23 mouse cellular contexts compared by ENCODE assay signal in the genomic region with DNA sequence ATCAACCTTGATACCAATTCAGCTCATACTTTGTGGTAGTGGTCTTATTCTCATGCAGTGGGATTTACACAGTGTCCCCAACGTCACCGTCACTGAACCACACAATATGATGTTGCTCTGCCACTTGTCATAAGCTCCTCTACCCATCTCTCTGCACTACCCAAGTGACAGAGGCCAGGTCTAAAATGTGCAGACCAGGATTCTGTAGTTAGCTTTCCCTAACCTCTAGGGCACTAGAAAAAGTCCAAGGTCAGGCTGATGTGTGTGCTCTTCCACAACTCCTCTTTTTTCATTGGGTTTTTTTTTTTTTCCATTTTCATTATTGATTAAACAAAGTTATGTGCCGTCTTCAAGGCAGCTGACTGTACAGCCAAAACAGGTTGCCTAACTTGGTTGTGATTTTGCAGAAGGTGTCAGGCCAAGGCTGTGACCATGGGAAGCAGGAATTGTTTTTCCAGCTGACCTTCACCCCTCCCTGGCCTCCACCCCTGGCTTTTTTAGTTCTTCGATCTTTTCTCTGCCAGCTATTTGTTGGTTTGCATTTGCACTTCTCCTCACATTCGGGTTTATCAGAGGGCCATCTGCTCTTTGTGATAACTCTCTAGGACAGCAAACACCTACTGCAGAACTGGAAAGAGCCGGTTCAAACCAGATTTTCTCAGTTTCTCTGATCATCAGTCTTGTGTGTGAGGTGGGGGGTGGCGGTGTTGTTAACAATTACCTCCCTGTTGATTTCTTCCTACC. TPM values are rescaled to one million over a fixed set of nuclear protein-coding genes. Genes with fewer than 3 reads are reported as not detected.
A peak's percentile ranks its signal among the peaks of the same experiment; 100 is the strongest.
DNase-seq lines count a peak whose midpoint lies in the region; ATAC-seq lines count a peak whose summit lies in the region.
"Had no signal": no experiment of that assay in that cellular context is flagged by ENCODE, and none has a peak within 500 bp of the region (broad histone marks: within the 10 kb centered on the region; RNA-seq: fewer than 3 reads in every experiment).

No protein-coding gene starts in this region.

- H3K27ac ChIP-seq in kidney, embryonic 16.5 days (ENCODE audit: low read length) = no peak overlapping the region
- H3K27ac ChIP-seq in liver, embryonic 12.5 days = peak overlapping the region; percentile 69
- H3K27ac ChIP-seq in heart, embryonic 10.5 days = no peak overlapping the region
- H3K27ac ChIP-seq: hindbrain, embryonic 15.5 days; limb, embryonic 12.5 days; midbrain, embryonic 10.5 days; neural tube, embryonic 13.5 days; stomach, embryonic 15.5 days had no signal

- 78% methylated on average over 7 of the region's 7 CpGs for WGBS in kidney, embryonic 16.5 days
- 55% methylated on average over 7 of the region's 7 CpGs for WGBS in liver, embryonic 12.5 days (ENCODE audit: insufficient replicate concordance)
- WGBS in heart, embryonic 10.5 days = 61% methylated on average over 7 of the region's 7 CpGs

- no peaks in the 10 kb centered on the region for H3K9me3 ChIP-seq in kidney, embryonic 16.5 days (ENCODE audit: low read length)
- no peaks in the 10 kb centered on the region for H3K9me3 ChIP-seq in liver, embryonic 12.5 days (replicated peaks)
- no peaks in the 10 kb centered on the region for H3K9me3 ChIP-seq in heart, embryonic 10.5 days
- H3K9me3 ChIP-seq: hindbrain, embryonic 15.5 days; limb, embryonic 12.5 days; midbrain, embryonic 10.5 days; neural tube, embryonic 13.5 days; stomach, embryonic 15.5 days had no signal

- no peak overlapping the region for H3K9ac ChIP-seq in kidney, embryonic 16.5 days (replicated peaks; ENCODE audit: low read length)
- no peak overlapping the region for H3K9ac ChIP-seq in liver, embryonic 12.5 days
- H3K9ac ChIP-seq: hindbrain, embryonic 15.5 days; limb, embryonic 12.5 days; neural tube, embryonic 13.5 days; stomach, embryonic 15.5 days had no signal

- no peaks in the 10 kb centered on the region for H3K27me3 ChIP-seq in kidney, embryonic 16.5 days (ENCODE audit: insufficient read depth, low read length)
- no peaks in the 10 kb centered on the region for H3K27me3 ChIP-seq in liver, embryonic 12.5 days (replicated peaks)
- H3K27me3 ChIP-seq in heart, embryonic 10.5 days (ENCODE audit: insufficient read depth, poor library complexity, severe bottlenecking) = no peaks in the 10 kb centered on the region
- H3K27me3 ChIP-seq: hindbrain, embryonic 15.5 days; limb, embryonic 12.5 days; neural tube, embryonic 13.5 days; stomach, embryonic 15.5 days had no signal

- no peak overlapping the region for H3K4me2 ChIP-seq in kidney, embryonic 16.5 days (replicated peaks; ENCODE audit: low read depth, low read length)
- no peak overlapping the region for H3K4me2 ChIP-seq in liver, embryonic 12.5 days
- H3K4me2 ChIP-seq: hindbrain, embryonic 15.5 days; limb, embryonic 12.5 days; neural tube, embryonic 13.5 days; stomach, embryonic 15.5 days had no signal

- ATAC-seq in kidney, embryonic 16.5 days (ENCODE audit: low FRiP score, low TSS enrichment) = no peak
- ATAC-seq in liver, embryonic 12.5 days = peak; percentile 60

- no peaks in the 10 kb centered on the region for H3K4me1 ChIP-seq in kidney, embryonic 16.5 days (ENCODE audit: insufficient read depth, low read length)
- H3K4me1 ChIP-seq in liver, embryonic 12.5 days = no peaks in the 10 kb centered on the region
- no peaks in the 10 kb centered on the region for H3K4me1 ChIP-seq in heart, embryonic 10.5 days
- H3K4me1 ChIP-seq: hindbrain, embryonic 15.5 days; limb, embryonic 12.5 days; midbrain, embryonic 10.5 days; neural tube, embryonic 13.5 days; stomach, embryonic 15.5 days had no signal

- no peaks in the 10 kb centered on the region for H3K36me3 ChIP-seq in kidney, embryonic 16.5 days (ENCODE audit: insufficient read depth, low read length)
- H3K36me3 ChIP-seq in liver, embryonic 12.5 days = no peaks in the 10 kb centered on the region
- no peaks in the 10 kb centered on the region for H3K36me3 ChIP-seq in heart, embryonic 10.5 days
- H3K36me3 ChIP-seq: hindbrain, embryonic 15.5 days; limb, embryonic 12.5 days; midbrain, embryonic 10.5 days; neural tube, embryonic 13.5 days; stomach, embryonic 15.5 days had no signal

- H3K4me3 ChIP-seq in kidney, embryonic 16.5 days (ENCODE audit: low read length) = no peak overlapping the region
- no peak overlapping the region for H3K4me3 ChIP-seq in liver, embryonic 12.5 days
- no peak overlapping the region for H3K4me3 ChIP-seq in heart, embryonic 10.5 days
- H3K4me3 ChIP-seq: hindbrain, embryonic 15.5 days; limb, embryonic 12.5 days; midbrain, embryonic 10.5 days; neural tube, embryonic 13.5 days; stomach, embryonic 15.5 days had no signal

- peak; percentile 61 for DNase-seq in kidney, adult 18-20 months
- peak; percentile 84 for DNase-seq in R1 (ENCODE audit: low read depth, low spot score)
- DNase-seq in adrenal gland, postnatal 36 days = peak; percentile 33 to 44
- no peak for DNase-seq in lung, adult 18-20 months
- no peak for DNase-seq in heart, embryonic 10.5 days (ENCODE audit: low spot score)
- no peak for DNase-seq in embryo, embryonic 11 days
- DNase-seq: B cell, adult 2 months; cerebellum, postnatal 36 days; gastrocnemius, postnatal 10 days; heart, postnatal 10 days; lung, postnatal 10 days; thymus, postnatal 36 days had no signal

RNA-seq across cellular contexts. Expression of a gene that starts 10.8 kb away (rescaled TPM):
- 0.23 and 0.87 TPM in 2 replicates for polyA plus RNA-seq in kidney, embryonic 16.5 days (2015; fragmentation: Nextera tagmentation; extraction: Ambion mirVana)
- 1 to 10 TPM; 1.2 to 1.5 TPM for total RNA-seq in adrenal gland, postnatal 36 days (2021)
- polyA plus RNA-seq in liver, embryonic 12.5 days (2016; fragmentation: Nextera tagmentation; extraction: Ambion mirVana) = 25.4 and 26.4 TPM in 2 replicates
- 0.23 and 4.2 TPM in 2 replicates for polyA plus RNA-seq in heart, embryonic 10.5 days (2016; fragmentation: Nextera tagmentation; extraction: Ambion mirVana)
- total RNA-seq: heart, adult 8-10 months; heart, postnatal 10 days; left cerebral cortex, adult 18-20 months; monocyte, adult 5-6 weeks had no signal
- polyA plus RNA-seq: embryonic facial prominence, embryonic 11.5 days; limb, embryonic 12.5 days; neural tube, embryonic 13.5 days had no signal

RNA-seq across cellular contexts. Expression of a gene that starts 25.5 kb away (rescaled TPM):
- polyA plus RNA-seq in kidney, embryonic 16.5 days (2015; fragmentation: Nextera tagmentation; extraction: Ambion mirVana) = 9.5 and 10.8 TPM in 2 replicates
- under 1 TPM in 1 of 2 experiments, not detected in 1; 0.26 TPM for total RNA-seq in adrenal gland, postnatal 36 days (2021)
- 12.3 and 12.7 TPM in 2 replicates for polyA plus RNA-seq in liver, embryonic 12.5 days (2016; fragmentation: Nextera tagmentation; extraction: Ambion mirVana)
- 0.31 and 2.0 TPM in 2 replicates for polyA plus RNA-seq in heart, embryonic 10.5 days (2016; fragmentation: Nextera tagmentation; extraction: Ambion mirVana)
- total RNA-seq: heart, adult 8-10 months; heart, postnatal 10 days; monocyte, adult 5-6 weeks had no signal
- polyA plus RNA-seq: embryonic facial prominence, embryonic 11.5 days; limb, embryonic 12.5 days; midbrain, embryonic 10.5 days had no signal

RNA-seq across cellular contexts. Expression of a gene that starts 25.7 kb away (rescaled TPM):
- polyA plus RNA-seq in kidney, embryonic 16.5 days (2015; fragmentation: Nextera tagmentation; extraction: Ambion mirVana) = 2.6 TPM in 2 replicates
- total RNA-seq in adrenal gland, postnatal 36 days (2021) = under 1 TPM in 1 of 2 experiments, not detected in 1; 0.10 TPM
- polyA plus RNA-seq in liver, embryonic 12.5 days (2016; fragmentation: Nextera tagmentation; extraction: Ambion mirVana) = 7.5 and 8.5 TPM in 2 replicates
- polyA plus RNA-seq in heart, embryonic 10.5 days (2016; fragmentation: Nextera tagmentation; extraction: Ambion mirVana) = 0.30 and 1.1 TPM in 2 replicates
- total RNA-seq: gastrocnemius, postnatal 10 days; heart, adult 8-10 months; heart, postnatal 10 days; monocyte, adult 5-6 weeks had no signal
- polyA plus RNA-seq: embryonic facial prominence, embryonic 11.5 days; limb, embryonic 12.5 days; neural tube, embryonic 13.5 days had no signal

Comparison
In these comparisons a context has a peak if more than half of its experiments do, and no peak if none do; other contexts are left out.
1. DNase-seq: peak in kidney, adult 18-20 months (single experiment), R1 (single experiment) and adrenal gland, postnatal 36 days (2 of 2); none in lung, adult 18-20 months (0 of 2), heart, embryonic 10.5 days (single experiment) and embryo, embryonic 11 days (single experiment).